Mouse (Mus musculus) thymus, postnatal 25 days (tissue): ENCODE results near the gene Slc27a3.

Experiments
- DNase-seq: peaks from one replicate; pipeline ENCODE4 v3.0.0; 2022

Gene Slc27a3

DNA sequence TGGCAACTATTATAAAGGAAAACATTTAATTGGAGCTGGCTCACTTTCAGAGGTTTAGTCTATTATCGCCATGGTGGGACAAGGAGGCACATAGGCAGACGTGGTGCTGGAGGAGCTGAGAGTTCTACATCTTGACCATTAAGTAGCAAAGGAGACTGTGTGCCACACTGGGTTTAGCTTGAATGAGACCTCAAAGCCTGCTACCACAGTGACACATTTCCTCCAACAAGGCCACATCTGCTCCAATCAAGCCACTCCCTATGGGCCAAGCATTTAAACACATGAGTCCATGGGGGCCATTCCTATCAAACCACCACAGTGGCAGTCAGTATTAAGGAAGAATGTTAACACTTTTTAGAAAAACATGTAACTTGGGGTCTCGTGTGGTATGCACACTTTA is 51.5 kb downstream of the Slc27a3 start:
- DNase-seq, result no peak

GRCm38 (mm10) chr3:90335517-90335916 is 54.2 kb downstream of the Slc27a3 start:
- DNase-seq, result no peak
